Mouse (Mus musculus) olfactory bulb, adult 2 months (tissue): ENCODE data around the gene Ndufaf2.

Experiments
- CTCF ChIP-seq: fragments of 200-500 bp; IDR thresholded peaks from 2 replicates; pipeline ENCODE4 v1.5.1; 2012; ENCODE audit warnings: low read depth, mild to moderate bottlenecking, low read length, moderate library complexity; ENCODE audit not compliant: insufficient read depth
- POLR2A ChIP-seq: fragments of 200-500 bp; IDR thresholded peaks from 2 replicates; pipeline ENCODE4 v1.6.1; 2012; ENCODE audit warnings: mild to moderate bottlenecking, low read depth, low read length, moderate library complexity; ENCODE audit not compliant: insufficient read depth

- TF ChIP-seq CTCF (no peak), POLR2A (no peak)
These were observed 92.4 kb downstream of the Ndufaf2 start for GRCm38 (mm10) chr13:108066021-108066420.
